In genomic region chr10:80022806-80023205, GRCm38 (mm10) we compare ENCODE assay signal across 19 mouse cellular contexts.
"Had no signal": no experiment of that assay in that cellular context is flagged by ENCODE, and none has a peak within 500 bp of the region (broad histone marks: within the 10 kb centered on the region; RNA-seq: fewer than 3 reads in every experiment).

No protein-coding gene starts in this region.

- H3K36me3 ChIP-seq: lung, embryonic 15.5 days; midbrain, embryonic 13.5 days; stomach, embryonic 15.5 days had no signal

- ATAC-seq: liver, embryonic 12.5 days; midbrain, embryonic 13.5 days; midbrain, embryonic 16.5 days had no signal

- H3K4me3 ChIP-seq: kidney, embryonic 15.5 days; limb, embryonic 10.5 days; limb, embryonic 13.5 days; liver, embryonic 12.5 days; liver, embryonic 15.5 days; lung, embryonic 15.5 days; midbrain, embryonic 10.5 days; midbrain, embryonic 13.5 days; myocyte; stomach, embryonic 15.5 days had no signal

- H3K27ac ChIP-seq: kidney, embryonic 15.5 days; limb, embryonic 10.5 days; limb, embryonic 13.5 days; lung, embryonic 15.5 days; midbrain, embryonic 10.5 days; midbrain, embryonic 13.5 days; stomach, embryonic 15.5 days had no signal

- H3K27me3 ChIP-seq: liver, embryonic 12.5 days; liver, embryonic 15.5 days; stomach, embryonic 15.5 days had no signal

- DNase-seq: kidney, adult 11 months; kidney, adult 8-10 months; kidney, postnatal 10 days; kidney, postnatal 36 days; liver; lung, adult 18-20 months; lung, postnatal 10 days; lung, postnatal 36 days had no signal
